Mouse (Mus musculus) liver, embryonic 15.5 days (tissue): ENCODE data around the gene Ung. TPM values are rescaled to one million over a fixed set of nuclear protein-coding genes. Genes with fewer than 3 reads are reported as not detected.

Experiments
- ATAC-seq: fragments of 200-750 bp; cut with Nextera tagmentation; 2 replicates; pipeline ENCODE4 v1.8.0; 2017; ENCODE audit warnings: moderate number of reproducible peaks, mild to moderate bottlenecking, moderate library complexity; ENCODE audit not compliant: insufficient read depth
- H3K27ac ChIP-seq: fragments of 300-500 bp; sonication (generic); replicated peaks from 2 replicates; pipeline ENCODE4 v1.5.1; 2015; ENCODE audit warnings: mild to moderate bottlenecking, inconsistent platforms
- H3K27me3 ChIP-seq: fragments of 300-500 bp; sonication (generic); 2 replicates; pipeline ENCODE4 v1.6.1; 2015; ENCODE audit warnings: mild to moderate bottlenecking, inconsistent platforms
- H3K36me3 ChIP-seq: fragments of 300-500 bp; sonication (generic); replicated peaks from 2 replicates; pipeline ENCODE4 v1.6.1; 2015; ENCODE audit warnings: moderate library complexity, mild to moderate bottlenecking, inconsistent platforms
- H3K4me1 ChIP-seq: fragments of 300-500 bp; sonication (generic); replicated peaks from 2 replicates; pipeline ENCODE4 v1.6.1; 2015; ENCODE audit warnings: inconsistent platforms
- H3K4me2 ChIP-seq: fragments of 300-500 bp; sonication (generic); 2 replicates; pipeline ENCODE4 v1.6.1; 2015; ENCODE audit warnings: moderate library complexity, mild to moderate bottlenecking, inconsistent platforms
- H3K4me3 ChIP-seq: fragments of 300-500 bp; sonication (generic); replicated peaks from 2 replicates; pipeline ENCODE4 v1.5.1; 2015; ENCODE audit warnings: mild to moderate bottlenecking, inconsistent platforms
- H3K9ac ChIP-seq: fragments of 300-500 bp; sonication (generic); 2 replicates; pipeline ENCODE4 v1.6.1; 2015; ENCODE audit warnings: moderate library complexity, mild to moderate bottlenecking, inconsistent platforms
- H3K9me3 ChIP-seq: fragments of 300-500 bp; sonication (generic); replicated peaks from 2 replicates; pipeline ENCODE4 v1.6.1; 2016; ENCODE audit warnings: inconsistent platforms
- WGBS: fragments of 180-500 bp; shearing (Covaris S2); methylation state at CpG from one replicate; pipeline ENCODE4 v1.1.7; 2015; ENCODE audit warnings: mixed read lengths; ENCODE audit not compliant: insufficient replicate concordance; 5-methylcytosine and 5-hydroxymethylcytosine counted together
- polyA plus RNA-seq: library from polyadenylated mRNA; unstranded; fragments of >200 nt; fragmentation: Nextera tagmentation; extraction: Ambion mirVana; gene quantifications from 2 replicates; pipeline ENCODE4 v1.2.1, GENCODE M21; 2015

Gene Ung
- polyA plus RNA-seq, 1 experiment from 2014 or later = 18.2 TPM

DNA sequence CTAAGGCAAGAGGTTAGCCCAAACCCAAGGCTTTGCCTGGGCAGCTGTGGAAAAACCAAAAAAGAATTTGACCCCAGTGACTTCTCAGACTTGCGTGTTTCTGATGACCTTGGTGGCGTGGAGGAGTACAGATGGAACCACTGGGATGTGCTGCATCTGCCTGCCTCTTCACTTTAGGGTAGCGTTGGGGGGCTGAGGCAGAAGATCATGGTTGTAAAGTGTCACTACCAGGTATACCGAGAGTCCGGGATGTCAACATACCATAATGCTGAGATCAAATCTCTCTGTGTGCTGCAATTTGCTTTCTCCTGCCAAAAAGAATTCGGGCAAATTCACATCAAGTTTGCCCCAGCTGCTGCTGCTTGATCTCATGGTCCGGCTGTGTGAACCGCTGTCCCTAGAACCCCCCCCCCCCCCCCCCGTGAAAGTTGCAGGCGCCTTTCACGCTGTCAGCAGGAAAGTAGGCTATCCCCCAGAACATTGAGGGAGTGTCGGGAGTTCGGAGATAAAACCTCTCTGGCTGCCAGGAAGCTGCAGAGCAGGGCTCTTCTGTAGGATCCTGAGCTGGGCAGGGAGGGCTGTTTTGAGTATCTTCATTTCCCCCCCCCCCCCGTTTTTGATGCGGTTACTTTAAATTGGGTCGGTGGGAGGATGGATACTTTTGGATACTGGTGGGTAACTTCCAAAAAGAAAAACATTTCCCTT lies 43.8 kb downstream of the Ung start:
- no peak for ATAC-seq
- H3K9me3 ChIP-seq = no peaks in the 10 kb centered on the region
- no peaks in the 10 kb centered on the region for H3K27me3 ChIP-seq
- H3K27ac ChIP-seq = no peak overlapping the region
- no peak overlapping the region for H3K9ac ChIP-seq
- H3K4me2 ChIP-seq = peak overlapping the region; percentile 79
- no peaks in the 10 kb centered on the region for H3K36me3 ChIP-seq
- H3K4me3 ChIP-seq = no peak overlapping the region
- H3K4me1 ChIP-seq = peaks cover 28% of the 10 kb centered on the region
- WGBS = 21% methylated on average over 16 of the region's 16 CpGs

GRCm38 (mm10) chr5:114174639-114175038 lies 44.5 kb downstream of the Ung start:
- H3K4me1 ChIP-seq = peaks cover 28% of the 10 kb centered on the region
- ATAC-seq = no peak
- H3K27ac ChIP-seq = no peak overlapping the region
- H3K9ac ChIP-seq = no peak overlapping the region
- H3K4me3 ChIP-seq = no peak overlapping the region
- WGBS = 10% methylated on average over 16 of the region's 16 CpGs
- no peaks in the 10 kb centered on the region for H3K36me3 ChIP-seq
- no peaks in the 10 kb centered on the region for H3K9me3 ChIP-seq
- H3K27me3 ChIP-seq = no peaks in the 10 kb centered on the region
- H3K4me2 ChIP-seq = peak overlapping the region; percentile 79

DNA sequence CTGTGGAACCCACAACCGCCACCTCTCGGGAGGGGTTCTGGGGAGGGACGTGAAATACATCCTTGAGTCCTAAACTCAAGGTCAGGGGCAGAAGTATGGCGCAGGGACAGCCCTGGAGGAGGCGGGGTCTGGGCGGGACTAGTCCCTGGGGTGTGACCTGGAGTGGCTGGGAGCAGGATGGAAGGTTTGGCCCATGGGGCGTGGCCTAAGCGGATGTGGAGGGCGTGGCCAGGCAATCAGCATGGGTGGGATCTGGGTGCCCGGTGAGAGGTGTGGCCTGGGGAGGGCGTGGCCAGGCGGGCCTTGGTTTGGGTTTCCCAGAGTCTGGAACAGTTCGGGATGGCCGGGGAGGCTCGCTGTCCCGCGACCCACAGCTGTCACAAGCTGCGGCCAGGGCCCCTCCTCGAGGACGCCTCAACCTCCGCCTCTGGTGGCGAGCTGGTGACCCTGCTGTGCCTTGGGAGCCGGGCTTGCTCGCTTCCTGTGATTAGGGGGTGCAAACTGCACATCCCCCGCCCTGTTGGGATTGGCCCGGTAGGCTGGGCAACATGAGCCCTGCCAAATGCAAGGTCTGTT lies 45.5 kb downstream of the Ung start:
- Histone ChIP-seq H3K9ac (no peak overlapping the region), H3K9me3 (no peaks in the 10 kb centered on the region), H3K27me3 (no peaks in the 10 kb centered on the region), H3K36me3 (no peaks in the 10 kb centered on the region), H3K4me1 (peaks cover 28% of the 10 kb centered on the region), H3K27ac (0 out of 2 replicates have a peak overlapping the region, but pooled peaks have one; percentile 29), H3K4me2 (peak overlapping the region; percentile 79), H3K4me3 (peak overlapping the region; percentile 58)
- ATAC-seq = peak; percentile 94
- WGBS = under 1% methylated on average over 26 of the region's 26 CpGs

- no peaks in the 10 kb centered on the region for H3K9me3 ChIP-seq
- H3K4me1 ChIP-seq = peaks cover 28% of the 10 kb centered on the region
- 53% methylated on average over 8 of the region's 8 CpGs for WGBS
- no peak for ATAC-seq
- no peak overlapping the region for H3K4me3 ChIP-seq
- H3K36me3 ChIP-seq = no peaks in the 10 kb centered on the region
- H3K9ac ChIP-seq = no peak overlapping the region
- H3K4me2 ChIP-seq = peak overlapping the region; percentile 79
- H3K27ac ChIP-seq = no peak overlapping the region
- no peaks in the 10 kb centered on the region for H3K27me3 ChIP-seq
Measured at GRCm38 (mm10) chr5:114176548-114177400, 46.6 kb downstream of the Ung start.

DNA sequence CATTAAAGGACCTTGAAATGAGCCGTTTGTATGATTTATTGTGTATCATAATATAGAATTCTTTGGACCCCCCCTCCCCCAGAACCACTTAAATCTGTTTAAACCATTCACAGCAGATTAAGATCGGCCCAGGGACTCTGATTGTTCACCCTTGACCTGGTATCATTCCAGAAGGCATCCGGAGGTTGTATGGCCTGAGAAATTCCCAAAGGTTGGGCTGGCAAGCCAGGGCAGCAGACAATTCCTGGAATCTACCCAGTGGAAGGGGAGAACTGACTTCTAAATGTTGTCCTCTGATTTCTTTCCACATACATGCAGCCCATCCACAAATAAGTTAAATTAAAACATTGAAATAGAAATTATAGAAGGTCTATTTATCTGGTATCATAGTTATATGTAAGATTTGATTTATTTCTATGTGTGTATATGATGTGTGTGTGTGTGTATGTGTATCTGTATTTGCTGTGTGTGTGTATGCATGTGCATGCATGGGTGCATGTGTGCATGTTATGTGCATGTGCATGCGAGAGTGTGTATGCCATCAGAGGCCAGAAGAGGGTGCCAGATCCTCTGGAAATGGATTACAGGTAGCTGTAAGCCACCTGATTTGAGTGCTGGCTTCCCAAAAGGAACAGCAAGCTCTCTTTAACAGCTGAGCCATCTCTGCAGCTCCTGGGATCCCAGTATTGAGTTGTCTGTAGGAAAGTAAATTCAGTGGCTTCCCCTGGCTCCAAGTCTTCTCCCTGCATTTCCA lies 48.0 kb downstream of the Ung start:
- Histone ChIP-seq H3K9me3 (no peaks in the 10 kb centered on the region), H3K9ac (no peak overlapping the region), H3K27me3 (no peaks in the 10 kb centered on the region), H3K4me3 (no peak overlapping the region), H3K36me3 (no peaks in the 10 kb centered on the region), H3K4me2 (no peak overlapping the region), H3K27ac (no peak overlapping the region), H3K4me1 (peaks cover 28% of the 10 kb centered on the region)
- 65% methylated on average over 4 of the region's 4 CpGs for WGBS
- ATAC-seq = no peak

- ATAC-seq = no peak
- H3K36me3 ChIP-seq = no peaks in the 10 kb centered on the region
- peaks cover 21% of the 10 kb centered on the region for H3K4me1 ChIP-seq
- H3K27me3 ChIP-seq = no peaks in the 10 kb centered on the region
- H3K27ac ChIP-seq = no peak overlapping the region
- no peak overlapping the region for H3K9ac ChIP-seq
- 63% methylated on average over 11 of the region's 11 CpGs for whole genome bisulfite sequencing
- H3K9me3 ChIP-seq = no peaks in the 10 kb centered on the region
- H3K4me3 ChIP-seq = no peak overlapping the region
- no peak overlapping the region for H3K4me2 ChIP-seq
Measured at GRCm38 (mm10) chr5:114179541-114179940, 49.4 kb downstream of the Ung start.

DNA sequence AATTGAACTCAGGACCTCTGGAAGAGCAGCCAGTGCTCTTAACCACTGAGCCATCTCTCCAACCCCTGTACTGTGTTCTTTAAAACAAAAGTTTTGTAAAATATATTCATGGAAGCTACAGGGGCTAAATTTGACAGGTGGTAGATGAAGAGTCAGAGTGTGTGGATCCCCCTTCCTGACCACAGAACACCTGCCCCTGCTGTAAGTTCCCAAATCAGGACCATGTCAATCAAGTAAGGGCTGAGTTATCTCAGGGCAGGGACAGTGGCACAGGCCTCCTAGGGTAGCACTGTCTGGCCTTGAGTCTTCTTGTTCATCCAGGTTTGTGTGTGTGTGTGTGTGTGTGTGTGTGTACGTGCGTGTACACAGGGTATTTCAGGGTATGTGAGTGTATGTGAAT lies 53.3 kb downstream of the Ung start:
- no peaks in the 10 kb centered on the region for H3K9me3 ChIP-seq
- WGBS = 68% methylated on average over 2 of the region's 2 CpGs
- H3K4me2 ChIP-seq = no peak overlapping the region
- no peaks in the 10 kb centered on the region for H3K4me1 ChIP-seq
- H3K27me3 ChIP-seq = no peaks in the 10 kb centered on the region
- H3K36me3 ChIP-seq = no peaks in the 10 kb centered on the region
- H3K27ac ChIP-seq = no peak overlapping the region
- ATAC-seq = no peak
- H3K9ac ChIP-seq = no peak overlapping the region
- H3K4me3 ChIP-seq = no peak overlapping the region

DNA sequence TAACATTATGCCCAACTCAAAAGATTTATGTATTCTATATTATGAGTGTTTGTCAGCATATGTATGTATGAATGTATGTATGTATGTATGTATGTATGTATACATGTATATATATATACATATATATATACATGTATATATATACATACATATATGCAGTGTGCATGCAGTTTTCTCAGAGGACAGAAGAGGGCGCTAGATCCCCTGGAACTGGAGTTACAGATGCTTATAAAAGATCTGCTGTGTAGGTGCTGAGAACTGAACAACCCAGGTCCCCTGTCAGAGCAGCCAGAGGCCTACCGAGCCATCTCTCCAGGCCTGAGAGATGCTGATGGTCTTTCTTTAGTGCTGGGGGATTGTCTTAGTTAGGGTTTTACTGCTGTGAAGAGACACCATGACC lies 56.9 kb downstream of the Ung start:
- Histone ChIP-seq H3K4me3 (no peak overlapping the region), H3K36me3 (no peaks in the 10 kb centered on the region), H3K4me1 (no peaks in the 10 kb centered on the region), H3K4me2 (no peak overlapping the region), H3K9ac (no peak overlapping the region), H3K27me3 (no peaks in the 10 kb centered on the region; the same call in 1 of the 2 replicates), H3K9me3 (no peaks in the 10 kb centered on the region), H3K27ac (no peak overlapping the region)
- WGBS = 58% methylated on average over 2 of the region's 2 CpGs
- ATAC-seq = no peak

Other genes starting within 250 kb of the Ung start
- gene Coro1c, start 221.6 kb upstream of the Ung start, polyA plus RNA-seq = 38.6 and 43.4 TPM in 2 replicates
- 6.6 and 7.4 TPM in 2 replicates for gene Ssh1, start 136.5 kb upstream of the Ung start, polyA plus RNA-seq
- gene Dao, start 126.7 kb upstream of the Ung start, polyA plus RNA-seq = not detected in 2 replicates
- gene Usp30, start 64.9 kb upstream of the Ung start, polyA plus RNA-seq = 2.8 and 3.2 TPM in 2 replicates
- not detected in 2 replicates for gene Svop, start 38.8 kb upstream of the Ung start, polyA plus RNA-seq
- gene Alkbh2, start 2.2 kb upstream of the Ung start, polyA plus RNA-seq = 3.1 and 4.1 TPM in 2 replicates
- 0.43 and 0.45 TPM in 2 replicates for gene Acacb, start 16.1 kb downstream of the Ung start, polyA plus RNA-seq
- gene Foxn4, start 143.4 kb downstream of the Ung start, polyA plus RNA-seq = not detected in 2 replicates
- gene Myo1h, start 158.8 kb downstream of the Ung start, polyA plus RNA-seq = 0.40 and 0.62 TPM in 2 replicates